Mouse (Mus musculus): ENCODE results near the gene Rnf227. TPM values are rescaled to one million over a fixed set of nuclear protein-coding genes. Genes with fewer than 3 reads are reported as not detected.

Rnf227 gene
- polyA plus RNA-seq, 1 experiment from 2014 or later, result 49.0 TPM

GRCm38 (mm10) chr11:69322693-69323471 lies 17.4 kb upstream of the Rnf227 start:
- WGBS, result 20% methylated on average over 18 of the region's 18 CpGs

GRCm38 (mm10) chr11:69323667-69324111 lies 16.6 kb upstream of the Rnf227 start, which contains the start of the genes Cntrob and Trappc1:
Gene Cntrob, minus strand, starts transcription at chr11:69323775.
Gene Trappc1, plus strand, starts transcription at chr11:69323980.
- H3K36me3 ChIP-seq, result peaks cover 18% of the 10 kb centered on the region
- H3K4me3 ChIP-seq, result peak within 1 kb of the TSS; percentile 66
- peak; percentile 92 for ATAC-seq (ENCODE audit: low FRiP score)
- H3K9me3 ChIP-seq (replicated peaks), result no peaks in the 10 kb centered on the region
- peaks cover 23% of the 10 kb centered on the region for H3K27me3 ChIP-seq
- peak within 1 kb of the TSS; percentile 91 for H3K27ac ChIP-seq
- peak within 1 kb of the TSS; percentile 94 for H3K4me2 ChIP-seq (replicated peaks)
- H3K9ac ChIP-seq, result peak within 1 kb of the TSS; percentile 85
- under 1% methylated on average over 30 of the region's 30 CpGs for WGBS
- peaks cover 43% of the 10 kb centered on the region for H3K4me1 ChIP-seq

More at GRCm38 (mm10) chr11:69322693-69323471, 17.4 kb upstream of the Rnf227 start:
- ATAC-seq (ENCODE audit: low FRiP score), result no peak
- peaks cover 15% of the 10 kb centered on the region for H3K27me3 ChIP-seq
- peak overlapping the region; percentile 91 for H3K27ac ChIP-seq
- H3K9ac ChIP-seq, result peak overlapping the region; percentile 85
- H3K4me3 ChIP-seq, result peak overlapping the region; percentile 66
- peaks cover 43% of the 10 kb centered on the region for H3K4me1 ChIP-seq
- peaks cover 24% of the 10 kb centered on the region for H3K36me3 ChIP-seq
- H3K9me3 ChIP-seq (replicated peaks), result no peaks in the 10 kb centered on the region
- peak overlapping the region; percentile 94 for H3K4me2 ChIP-seq (replicated peaks)

- H3K4me3 ChIP-seq, result peak overlapping the region; percentile 66
- H3K27ac ChIP-seq, result no peak overlapping the region
- 82% methylated on average over 6 of the region's 6 CpGs for WGBS
- peaks cover 7% of the 10 kb centered on the region for H3K36me3 ChIP-seq
- peaks cover 43% of the 10 kb centered on the region for H3K4me1 ChIP-seq
- H3K27me3 ChIP-seq, result peaks cover 31% of the 10 kb centered on the region
- peak overlapping the region; percentile 70; the same call in 1 of the 2 replicates for H3K9ac ChIP-seq
- no peak for ATAC-seq (ENCODE audit: low FRiP score)
- H3K4me2 ChIP-seq (replicated peaks), result peak overlapping the region; percentile 94
- H3K9me3 ChIP-seq (replicated peaks), result no peaks in the 10 kb centered on the region
Observed at GRCm38 (mm10) chr11:69324749-69325148, 15.5 kb upstream of the Rnf227 start.

GRCm38 (mm10) chr11:69325628-69326407 lies 14.4 kb upstream of the Rnf227 start, which contains the start of gene Kcnab3:
Gene Kcnab3, plus strand, starts transcription at chr11:69326258.
- Histone ChIP-seq H3K4me3 (peak within 1 kb of the TSS; percentile 55), H3K27me3 (peaks cover 34% of the 10 kb centered on the region), H3K36me3 (peaks cover under 1% of the 10 kb centered on the region; the same call in 1 of the 2 replicates), H3K27ac (no peak within 1 kb of the TSS; the same call in 1 of the 2 replicates), H3K4me2 (replicated peaks) (peak within 1 kb of the TSS; percentile 79), H3K9me3 (replicated peaks) (no peaks in the 10 kb centered on the region), H3K9ac (peak within 1 kb of the TSS; percentile 68), H3K4me1 (peaks cover 41% of the 10 kb centered on the region)
- ATAC-seq (ENCODE audit: low FRiP score), result peak; percentile 49
- 12% methylated on average over 26 of the region's 26 CpGs for WGBS

GRCm38 (mm10) chr11:69326408-69327156 lies 13.7 kb upstream of the Rnf227 start:
- 1% methylated on average over 45 of the region's 45 CpGs for WGBS
- Histone ChIP-seq H3K4me1 (peaks cover 39% of the 10 kb centered on the region), H3K9ac (peak overlapping the region; percentile 68), H3K4me3 (peak overlapping the region; percentile 55), H3K9me3 (replicated peaks) (no peaks in the 10 kb centered on the region), H3K27ac (no peak overlapping the region; the same call in 1 of the 2 replicates), H3K36me3 (no peaks in the 10 kb centered on the region), H3K4me2 (replicated peaks) (peak overlapping the region; percentile 79), H3K27me3 (peaks cover 34% of the 10 kb centered on the region)
- peak; percentile 20; the same call in 1 of the 2 replicates for ATAC-seq (ENCODE audit: low FRiP score)

- Histone ChIP-seq H3K27me3 (peaks cover 34% of the 10 kb centered on the region), H3K9me3 (replicated peaks) (no peaks in the 10 kb centered on the region), H3K27ac (no peak overlapping the region), H3K4me2 (replicated peaks) (peak overlapping the region; percentile 79), H3K36me3 (no peaks in the 10 kb centered on the region), H3K9ac (no peak overlapping the region), H3K4me3 (peak overlapping the region; percentile 55; the same call in 1 of the 2 replicates), H3K4me1 (peaks cover 39% of the 10 kb centered on the region)
- 10% methylated on average over 9 of the region's 9 CpGs for WGBS
- no peak for ATAC-seq (ENCODE audit: low FRiP score)
Observed at GRCm38 (mm10) chr11:69327157-69327442, 13.2 kb upstream of the Rnf227 start.

- no peak overlapping the region for H3K4me2 ChIP-seq (replicated peaks)
- H3K9ac ChIP-seq, result no peak overlapping the region
- peaks cover 39% of the 10 kb centered on the region for H3K4me1 ChIP-seq
- no peaks in the 10 kb centered on the region for H3K9me3 ChIP-seq (replicated peaks)
- WGBS, result 49% methylated on average over 6 of the region's 6 CpGs
- no peak overlapping the region for H3K27ac ChIP-seq
- ATAC-seq (ENCODE audit: low FRiP score), result no peak
- H3K4me3 ChIP-seq, result no peak overlapping the region
- no peaks in the 10 kb centered on the region for H3K36me3 ChIP-seq
- peaks cover 34% of the 10 kb centered on the region for H3K27me3 ChIP-seq
Observed at GRCm38 (mm10) chr11:69327648-69328047, 12.6 kb upstream of the Rnf227 start.

GRCm38 (mm10) chr11:69328517-69328916 lies 11.7 kb upstream of the Rnf227 start:
- WGBS, result 93% methylated on average over 6 of the region's 6 CpGs
- ATAC-seq (ENCODE audit: low FRiP score), result no peak
- H3K36me3 ChIP-seq, result no peaks in the 10 kb centered on the region
- H3K4me2 ChIP-seq (replicated peaks), result no peak overlapping the region
- H3K27me3 ChIP-seq, result peaks cover 34% of the 10 kb centered on the region
- H3K4me1 ChIP-seq, result peaks cover 34% of the 10 kb centered on the region
- H3K9ac ChIP-seq, result no peak overlapping the region
- H3K4me3 ChIP-seq, result no peak overlapping the region
- no peaks in the 10 kb centered on the region for H3K9me3 ChIP-seq (replicated peaks)
- no peak overlapping the region for H3K27ac ChIP-seq

GRCm38 (mm10) chr11:69331152-69331551 lies 9.1 kb upstream of the Rnf227 start:
- 90% methylated on average over 6 of the region's 6 CpGs for WGBS
- peaks cover 34% of the 10 kb centered on the region for H3K27me3 ChIP-seq
- peak overlapping the region; percentile 66 for H3K4me2 ChIP-seq (replicated peaks)
- no peak for ATAC-seq (ENCODE audit: low FRiP score)
- no peak overlapping the region for H3K4me3 ChIP-seq
- H3K9me3 ChIP-seq (replicated peaks), result no peaks in the 10 kb centered on the region
- H3K27ac ChIP-seq, result no peak overlapping the region
- peak overlapping the region; percentile 68; the same call in 1 of the 2 replicates for H3K9ac ChIP-seq
- H3K36me3 ChIP-seq, result no peaks in the 10 kb centered on the region
- H3K4me1 ChIP-seq, result peaks cover 23% of the 10 kb centered on the region

- Histone ChIP-seq H3K4me3 (peak overlapping the region; percentile 43), H3K4me1 (peaks cover 16% of the 10 kb centered on the region), H3K27me3 (peaks cover 28% of the 10 kb centered on the region), H3K9me3 (replicated peaks) (no peaks in the 10 kb centered on the region), H3K9ac (peak overlapping the region; percentile 68), H3K4me2 (replicated peaks) (peak overlapping the region; percentile 66), H3K27ac (peak overlapping the region; percentile 85), H3K36me3 (no peaks in the 10 kb centered on the region)
- peak; percentile 83 for ATAC-seq (ENCODE audit: low FRiP score)
- 2% methylated on average over 24 of the region's 24 CpGs for WGBS
Observed at GRCm38 (mm10) chr11:69331929-69332405, 8.3 kb upstream of the Rnf227 start.

GRCm38 (mm10) chr11:69332713-69333253 lies 7.5 kb upstream of the Rnf227 start:
- Histone ChIP-seq H3K4me2 (replicated peaks) (peak overlapping the region; percentile 66), H3K36me3 (no peaks in the 10 kb centered on the region), H3K27me3 (peaks cover 20% of the 10 kb centered on the region), H3K9ac (peak overlapping the region; percentile 68), H3K27ac (peak overlapping the region; percentile 85), H3K4me1 (peaks cover 14% of the 10 kb centered on the region), H3K9me3 (replicated peaks) (no peaks in the 10 kb centered on the region), H3K4me3 (no peak overlapping the region)
- ATAC-seq (ENCODE audit: low FRiP score), result no peak
- 35% methylated on average over 8 of the region's 8 CpGs for WGBS
